Mouse (Mus musculus) forebrain, embryonic 10.5 days (tissue): ENCODE data around the gene Arsg. TPM values are rescaled to one million over a fixed set of nuclear protein-coding genes. Genes with fewer than 3 reads are reported as not detected.

Experiments used
- DNase-seq: peaks from one replicate; pipeline ENCODE4 v3.0.0-alpha.2; 2017; ENCODE audit warnings: low spot score; ENCODE audit errors: extremely low spot score
- H3K27ac ChIP-seq: fragments of 300-500 bp; sonication (generic); 2 replicates; pipeline ENCODE4 v1.5.1; 2016; ENCODE audit warnings: mild to moderate bottlenecking
- H3K27me3 ChIP-seq: fragments of 300-500 bp; sonication (generic); 2 replicates; pipeline ENCODE4 v1.6.1; 2016; ENCODE audit warnings: mild to moderate bottlenecking; ENCODE audit not compliant: poor library complexity, severe bottlenecking
- H3K36me3 ChIP-seq: fragments of 300-500 bp; sonication (generic); replicated peaks from 2 replicates; pipeline ENCODE4 v1.6.1; 2016; ENCODE audit warnings: mild to moderate bottlenecking, moderate library complexity
- H3K4me1 ChIP-seq: fragments of 300-500 bp; sonication (generic); 2 replicates; pipeline ENCODE4 v1.6.1; 2016
- H3K4me3 ChIP-seq: fragments of 300-500 bp; sonication (generic); 2 replicates; pipeline ENCODE4 v1.5.1; 2016; ENCODE audit warnings: mild to moderate bottlenecking, moderate library complexity
- H3K9me3 ChIP-seq: fragments of 300-500 bp; sonication (generic); 2 replicates; pipeline ENCODE4 v1.6.1; 2016; ENCODE audit warnings: mild to moderate bottlenecking, moderate library complexity
- WGBS: fragments of 180-500 bp; shearing (Covaris S2); methylation state at CpG from one replicate; pipeline ENCODE4 v1.1.7; 2016; 5-methylcytosine and 5-hydroxymethylcytosine counted together
- polyA plus RNA-seq: library from polyadenylated mRNA; unstranded; fragments of >200 nt; fragmentation: Nextera tagmentation; extraction: Ambion mirVana; gene quantifications from 2 replicates; pipeline ENCODE4 v1.2.1, GENCODE M21; 2016

Arsg gene
- polyA plus RNA-seq, 1 experiment from 2014 or later: 2.8 TPM

DNA sequence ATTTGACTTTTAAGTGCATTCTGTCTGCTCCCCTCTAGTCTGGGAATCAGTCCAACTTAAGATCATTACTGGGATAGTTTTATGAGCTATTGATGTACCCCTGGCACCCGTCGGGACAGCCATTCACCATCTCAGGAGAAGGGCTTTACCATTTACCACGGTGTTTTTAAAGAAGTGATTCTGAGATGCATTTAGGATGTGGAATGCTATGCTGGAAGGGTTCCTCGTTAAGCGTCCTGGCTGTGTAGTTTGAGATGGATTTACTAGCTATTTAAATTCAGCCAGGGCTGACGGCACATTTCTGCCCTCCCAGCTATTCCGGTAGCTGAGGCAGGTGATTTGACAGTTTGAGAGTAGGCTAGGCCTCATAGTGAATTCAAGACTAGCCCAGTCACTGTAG is 71.3 kb downstream of the Arsg start:
- WGBS: 70% methylated on average over 7 of the region's 7 CpGs

DNA sequence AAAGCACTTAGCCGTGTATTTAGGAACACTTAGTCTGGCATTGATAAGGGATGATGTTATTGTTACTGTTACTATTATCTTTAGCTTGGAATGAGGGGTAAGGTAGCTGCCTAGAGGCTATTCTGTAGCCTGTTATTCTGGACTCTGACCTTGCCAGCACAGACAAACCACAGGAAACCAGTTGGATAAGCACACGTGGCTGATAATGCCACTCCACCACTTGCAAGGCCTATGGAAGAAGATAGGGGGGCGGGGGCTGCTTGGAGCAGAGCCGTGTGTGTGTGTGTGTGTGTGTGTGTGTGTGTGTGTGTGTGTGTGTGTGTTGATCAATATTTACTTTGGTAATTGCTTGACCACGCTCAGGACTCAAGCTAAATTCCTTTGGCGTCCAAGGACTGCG is 72.1 kb downstream of the Arsg start:
- Histone ChIP-seq H3K4me1 (peaks cover 21% of the 10 kb centered on the region), H3K27ac (no peak overlapping the region), H3K36me3 (no peaks in the 10 kb centered on the region), H3K9me3 (no peaks in the 10 kb centered on the region), H3K4me3 (no peak overlapping the region), H3K27me3 (no peaks in the 10 kb centered on the region; the same call in 1 of the 2 replicates)
- WGBS: 73% methylated on average over 7 of the region's 7 CpGs
- no peak for DNase-seq

More for the DNA sequence above, 71.3 kb downstream of the Arsg start:
- H3K36me3 ChIP-seq: no peaks in the 10 kb centered on the region
- H3K27ac ChIP-seq: no peak overlapping the region
- H3K9me3 ChIP-seq: no peaks in the 10 kb centered on the region
- peaks cover 23% of the 10 kb centered on the region for H3K4me1 ChIP-seq
- H3K4me3 ChIP-seq: no peak overlapping the region
- DNase-seq: no peak
- H3K27me3 ChIP-seq: no peaks in the 10 kb centered on the region; the same call in 1 of the 2 replicates

DNA sequence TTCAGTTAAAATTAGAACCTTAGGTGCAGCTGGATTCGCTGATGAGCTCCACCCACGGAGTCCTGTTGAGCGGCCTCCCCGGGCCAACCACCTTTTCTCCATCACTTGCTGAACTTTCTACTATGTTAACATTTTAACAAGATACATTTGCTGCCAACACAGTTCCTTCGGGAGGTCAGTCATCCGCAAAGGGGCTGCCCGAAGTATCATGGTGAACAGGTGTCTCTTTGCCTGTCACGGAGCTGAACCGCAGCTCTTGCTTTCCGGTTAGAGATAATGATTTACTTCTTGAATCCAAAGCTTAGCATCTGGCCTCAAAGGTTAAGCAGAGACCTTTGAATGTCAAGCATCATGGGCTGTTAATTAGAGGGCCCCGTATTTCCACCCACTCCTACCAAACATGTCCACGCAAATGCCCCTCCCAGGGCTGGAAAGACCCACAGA is 72.5 kb downstream of the Arsg start:
- no peaks in the 10 kb centered on the region for H3K27me3 ChIP-seq
- no peak overlapping the region for H3K27ac ChIP-seq
- H3K4me1 ChIP-seq: peaks cover 21% of the 10 kb centered on the region
- no peaks in the 10 kb centered on the region for H3K9me3 ChIP-seq
- 79% methylated on average over 12 of the region's 12 CpGs for WGBS
- H3K36me3 ChIP-seq: no peaks in the 10 kb centered on the region
- H3K4me3 ChIP-seq: no peak overlapping the region
- DNase-seq: no peak

DNA sequence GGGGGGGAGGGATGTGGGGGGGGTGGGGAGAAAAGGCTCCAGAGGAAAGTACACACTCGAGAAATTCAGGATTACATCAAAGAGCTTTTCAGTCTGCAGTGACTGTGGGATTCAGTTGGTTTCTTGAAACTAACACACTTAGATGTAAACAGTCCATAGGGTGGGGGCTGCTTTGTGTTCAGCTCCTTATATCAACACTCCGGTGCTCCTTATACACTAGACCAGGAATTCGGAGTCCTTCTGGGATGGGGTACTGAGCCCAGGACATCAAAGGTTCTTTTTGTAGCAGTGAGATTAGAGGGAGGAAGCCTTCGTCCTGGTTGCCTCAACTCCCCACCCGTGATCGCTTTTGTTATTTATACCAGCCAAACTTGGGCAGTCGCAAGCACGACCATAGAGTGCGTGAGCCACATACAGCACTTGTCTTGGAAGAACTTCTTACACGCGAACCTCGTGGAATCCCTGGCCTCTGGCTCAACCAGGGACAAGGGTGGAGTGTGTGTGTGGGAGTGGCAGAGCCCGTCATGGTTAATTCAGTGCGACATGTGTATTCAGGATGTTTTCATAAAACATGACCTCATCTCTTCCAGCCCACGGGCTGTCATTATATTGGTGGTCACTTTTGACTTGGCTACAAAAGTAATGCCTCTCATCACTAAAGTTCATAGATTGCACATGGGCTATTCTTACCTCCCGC is 73.3 kb downstream of the Arsg start:
- H3K9me3 ChIP-seq: no peaks in the 10 kb centered on the region
- WGBS: 78% methylated on average over 16 of the region's 16 CpGs
- H3K27me3 ChIP-seq: no peaks in the 10 kb centered on the region
- peaks cover 21% of the 10 kb centered on the region for H3K4me1 ChIP-seq
- no peak overlapping the region for H3K4me3 ChIP-seq
- H3K27ac ChIP-seq: no peak overlapping the region
- no peaks in the 10 kb centered on the region for H3K36me3 ChIP-seq
- DNase-seq: no peak

DNA sequence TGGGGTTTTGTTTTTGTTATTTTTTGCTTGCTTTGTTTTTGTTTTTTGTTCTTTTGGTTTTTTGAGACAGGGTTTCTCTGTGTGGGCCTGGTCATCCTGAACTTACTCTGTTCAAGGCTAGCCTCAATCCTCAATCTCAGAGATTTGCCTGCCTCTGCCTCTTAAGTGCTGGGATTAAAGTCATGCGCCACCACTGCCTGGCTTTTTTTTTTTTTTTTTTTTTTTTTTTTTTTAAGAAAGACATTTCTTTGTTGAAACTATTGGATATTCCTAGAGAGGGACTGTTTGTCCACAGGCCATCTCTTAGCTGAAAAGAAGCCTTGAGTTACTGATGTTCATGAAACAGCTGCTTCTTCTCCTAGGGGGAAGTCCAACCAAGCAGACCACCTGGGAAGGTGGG is 74.5 kb downstream of the Arsg start:
- H3K4me3 ChIP-seq: no peak overlapping the region
- H3K27me3 ChIP-seq: no peaks in the 10 kb centered on the region
- no peaks in the 10 kb centered on the region for H3K36me3 ChIP-seq
- DNase-seq: no peak
- H3K27ac ChIP-seq: no peak overlapping the region
- WGBS: 93% methylated on average over 1 of the region's 1 CpGs
- H3K9me3 ChIP-seq: no peaks in the 10 kb centered on the region
- H3K4me1 ChIP-seq: peaks cover 21% of the 10 kb centered on the region

DNA sequence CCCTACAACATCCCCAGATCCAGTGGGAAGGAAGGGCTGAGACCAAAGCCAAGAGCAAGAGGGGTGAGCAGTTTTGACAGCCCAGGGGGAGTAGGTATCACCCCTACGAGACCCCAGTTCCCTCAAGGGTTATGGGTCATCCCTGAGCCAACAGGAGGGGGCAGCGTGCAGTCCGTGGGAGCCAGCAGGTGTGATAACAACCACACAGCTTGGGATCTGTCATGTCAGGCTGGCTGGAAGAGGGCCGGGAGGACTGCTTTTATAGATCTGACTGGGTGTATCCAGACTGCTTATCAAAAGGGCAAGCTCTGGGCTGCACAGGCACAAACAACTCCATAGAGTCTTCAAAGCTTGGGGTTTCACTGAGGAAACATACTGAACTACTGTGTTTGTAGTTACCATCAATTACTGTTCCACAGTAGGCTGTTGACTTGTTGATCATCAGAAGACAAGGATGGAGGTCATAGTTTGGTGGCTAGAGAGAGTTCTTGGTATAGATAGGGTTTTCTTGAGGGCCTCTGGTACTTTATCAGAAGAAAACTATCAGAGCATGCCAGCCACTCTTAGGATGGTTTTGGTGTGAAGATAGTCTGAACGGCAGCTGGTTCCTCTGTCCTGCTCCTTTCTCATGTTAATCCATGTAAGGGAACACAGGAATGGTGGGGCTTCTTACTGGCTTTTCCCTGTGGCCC is 76.6 kb downstream of the Arsg start:
- Histone ChIP-seq H3K4me3 (no peak overlapping the region), H3K9me3 (no peaks in the 10 kb centered on the region), H3K27me3 (no peaks in the 10 kb centered on the region), H3K36me3 (no peaks in the 10 kb centered on the region), H3K4me1 (peaks cover 16% of the 10 kb centered on the region), H3K27ac (0 out of 2 replicates have a peak overlapping the region, but pooled peaks have one; percentile 51)
- no peak for DNase-seq
- WGBS: 84% methylated on average over 5 of the region's 5 CpGs

DNA sequence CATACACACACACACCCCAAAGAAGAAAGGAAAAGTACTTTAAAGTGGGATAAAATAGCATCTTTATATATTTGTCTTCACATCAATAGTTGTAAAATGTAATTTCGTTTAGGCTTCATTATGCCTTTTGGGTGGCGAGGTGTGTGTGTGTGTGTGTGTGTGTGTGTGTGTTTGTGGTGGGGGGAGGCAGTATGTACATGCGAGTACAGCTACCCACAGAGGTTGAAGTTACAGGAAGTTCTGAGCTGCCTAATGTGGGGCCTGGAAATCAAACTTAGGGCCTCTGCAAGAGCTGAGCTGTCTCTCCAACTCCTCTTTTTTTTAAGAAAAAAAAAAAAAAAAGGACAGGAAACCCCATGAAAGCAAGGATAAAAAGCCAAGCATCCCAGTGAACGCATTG is 80.7 kb downstream of the Arsg start:
- Histone ChIP-seq H3K4me3 (no peak overlapping the region), H3K36me3 (no peaks in the 10 kb centered on the region), H3K27me3 (no peaks in the 10 kb centered on the region), H3K9me3 (no peaks in the 10 kb centered on the region), H3K4me1 (no peaks in the 10 kb centered on the region), H3K27ac (no peak overlapping the region)
- WGBS: 79% methylated on average over 4 of the region's 4 CpGs
- no peak for DNase-seq

DNA sequence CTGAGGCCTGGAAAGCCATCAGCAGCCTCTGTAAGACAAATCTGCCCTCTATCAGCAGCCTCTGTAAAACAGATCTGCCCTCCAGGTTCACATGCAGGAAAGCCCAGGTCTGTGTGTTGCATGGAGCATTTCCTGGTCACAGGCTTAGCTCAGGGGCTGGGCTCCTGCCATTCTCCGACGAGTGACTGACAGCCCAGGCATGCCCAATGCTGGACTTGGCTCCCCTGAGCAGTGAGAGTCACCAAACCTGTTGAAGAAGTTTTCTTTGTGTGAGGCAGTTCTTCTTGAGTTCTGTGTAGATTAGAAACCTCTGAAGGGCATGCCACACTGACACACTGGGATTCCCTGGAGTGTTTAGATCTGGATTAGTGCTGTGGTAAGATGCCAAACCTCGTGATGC is 81.3 kb downstream of the Arsg start:
- Histone ChIP-seq H3K27me3 (no peaks in the 10 kb centered on the region), H3K27ac (no peak overlapping the region), H3K9me3 (no peaks in the 10 kb centered on the region), H3K4me1 (no peaks in the 10 kb centered on the region), H3K36me3 (no peaks in the 10 kb centered on the region), H3K4me3 (no peak overlapping the region)
- WGBS: 68% methylated on average over 3 of the region's 3 CpGs
- DNase-seq: no peak

DNA sequence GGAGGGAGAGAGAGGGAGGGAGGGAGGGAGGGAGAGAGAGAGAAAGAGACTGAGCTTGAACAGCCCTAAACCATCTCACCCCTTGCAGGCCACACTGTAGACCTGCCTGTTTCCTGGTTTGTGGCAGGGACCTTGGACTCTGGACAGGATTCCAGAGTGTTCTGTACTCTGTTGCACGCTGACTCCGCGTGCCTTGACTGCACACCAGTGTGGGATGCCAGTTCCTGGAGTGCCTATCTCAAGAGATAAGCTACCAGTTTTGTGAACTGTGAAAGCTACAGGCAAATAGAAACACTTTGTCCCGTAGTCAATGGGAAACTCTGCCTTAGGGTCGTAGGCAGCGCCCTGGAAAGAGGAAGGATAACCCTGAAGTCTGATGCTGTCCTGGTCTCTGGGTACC is 83.0 kb downstream of the Arsg start:
- 0 out of 2 replicates have a peak, but pooled peaks cover 3% of the 10 kb centered on the region for H3K4me1 ChIP-seq
- H3K4me3 ChIP-seq: no peak overlapping the region
- no peaks in the 10 kb centered on the region for H3K9me3 ChIP-seq
- WGBS: 90% methylated on average over 6 of the region's 6 CpGs
- 0 out of 2 replicates have a peak overlapping the region, but pooled peaks have one; percentile 53 for H3K27ac ChIP-seq
- H3K27me3 ChIP-seq: no peaks in the 10 kb centered on the region
- H3K36me3 ChIP-seq: no peaks in the 10 kb centered on the region
- no peak for DNase-seq

DNA sequence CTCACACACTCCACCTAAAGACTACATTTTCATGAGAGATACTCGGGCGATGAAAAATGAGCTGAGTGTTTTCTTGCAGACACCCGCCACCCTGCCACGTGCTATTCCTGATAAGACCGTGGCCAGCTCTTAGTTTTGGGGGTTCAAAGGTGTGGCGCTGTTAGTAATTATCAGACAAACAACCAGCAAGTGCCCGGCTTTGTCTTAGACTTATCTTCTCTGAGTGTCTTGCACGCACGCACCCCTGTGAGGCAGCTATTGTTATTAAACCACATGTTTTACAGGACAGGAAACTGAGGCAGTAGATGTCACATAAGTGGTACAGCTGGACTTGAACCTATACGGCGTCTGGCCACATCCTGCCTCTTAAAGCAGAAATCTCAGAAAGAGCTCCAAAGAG is 84.2 kb downstream of the Arsg start:
- 86% methylated on average over 11 of the region's 11 CpGs for WGBS
- DNase-seq: no peak
- 0 out of 2 replicates have a peak, but pooled peaks cover 3% of the 10 kb centered on the region for H3K4me1 ChIP-seq

DNA sequence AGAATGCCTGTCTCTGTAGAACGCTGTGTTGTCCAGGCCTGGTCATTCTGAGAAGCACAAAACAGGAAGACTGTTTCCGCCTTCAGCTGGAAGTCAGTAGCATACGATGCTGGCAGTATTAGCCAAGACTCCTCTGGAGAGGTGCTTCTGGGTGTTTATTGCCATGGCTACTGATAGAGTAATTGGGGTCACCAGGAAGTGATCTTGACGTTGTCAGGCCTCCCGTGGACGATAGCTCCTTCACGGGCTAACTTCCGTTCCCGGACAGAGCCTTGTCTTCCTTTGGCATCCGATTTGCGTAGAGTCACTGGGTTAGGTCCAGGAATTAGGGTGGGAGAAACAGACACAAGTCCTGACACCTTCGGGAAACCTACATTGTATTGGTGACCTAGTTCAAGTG is 86.1 kb downstream of the Arsg start:
- no peak overlapping the region for H3K4me3 ChIP-seq
- 0 out of 2 replicates have a peak, but pooled peaks cover 3% of the 10 kb centered on the region for H3K4me1 ChIP-seq
- no peak overlapping the region for H3K27ac ChIP-seq
- no peaks in the 10 kb centered on the region for H3K27me3 ChIP-seq
- 94% methylated on average over 12 of the region's 12 CpGs for WGBS
- no peaks in the 10 kb centered on the region for H3K9me3 ChIP-seq
- no peak for DNase-seq
- no peaks in the 10 kb centered on the region for H3K36me3 ChIP-seq

More for the DNA sequence above, 84.2 kb downstream of the Arsg start:
- Histone ChIP-seq H3K36me3 (no peaks in the 10 kb centered on the region), H3K9me3 (no peaks in the 10 kb centered on the region), H3K27me3 (no peaks in the 10 kb centered on the region), H3K27ac (peak overlapping the region; percentile 58; the same call in 1 of the 2 replicates), H3K4me3 (no peak overlapping the region)

DNA sequence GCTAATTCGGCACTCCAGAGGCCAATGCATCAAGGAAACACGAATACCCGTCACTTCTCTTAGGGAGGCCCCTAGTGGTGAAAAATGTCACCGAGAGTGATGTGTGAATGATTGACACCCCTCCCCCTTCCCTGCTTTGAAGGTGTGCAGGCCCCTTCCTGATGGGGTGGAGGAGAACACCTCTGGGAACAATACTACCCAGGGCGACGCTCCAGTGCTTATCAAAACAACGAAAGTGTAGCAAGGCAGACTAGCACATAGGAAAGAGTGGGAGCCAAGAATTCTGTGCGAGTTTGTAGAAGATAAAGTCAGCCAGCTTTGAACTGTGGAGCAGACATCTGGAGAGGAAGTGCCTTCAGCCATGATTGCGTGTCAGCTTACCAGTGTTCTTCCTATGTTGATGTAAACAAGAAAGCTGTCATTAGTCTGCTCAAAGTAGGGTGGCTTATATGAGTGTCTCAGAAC is 87.7 kb downstream of the Arsg start:
- Histone ChIP-seq H3K27ac (no peak overlapping the region), H3K27me3 (no peaks in the 10 kb centered on the region), H3K4me3 (no peak overlapping the region), H3K4me1 (0 out of 2 replicates have a peak, but pooled peaks cover 3% of the 10 kb centered on the region), H3K9me3 (no peaks in the 10 kb centered on the region), H3K36me3 (no peaks in the 10 kb centered on the region)
- WGBS: 36% methylated on average over 9 of the region's 9 CpGs
- DNase-seq: no peak

DNA sequence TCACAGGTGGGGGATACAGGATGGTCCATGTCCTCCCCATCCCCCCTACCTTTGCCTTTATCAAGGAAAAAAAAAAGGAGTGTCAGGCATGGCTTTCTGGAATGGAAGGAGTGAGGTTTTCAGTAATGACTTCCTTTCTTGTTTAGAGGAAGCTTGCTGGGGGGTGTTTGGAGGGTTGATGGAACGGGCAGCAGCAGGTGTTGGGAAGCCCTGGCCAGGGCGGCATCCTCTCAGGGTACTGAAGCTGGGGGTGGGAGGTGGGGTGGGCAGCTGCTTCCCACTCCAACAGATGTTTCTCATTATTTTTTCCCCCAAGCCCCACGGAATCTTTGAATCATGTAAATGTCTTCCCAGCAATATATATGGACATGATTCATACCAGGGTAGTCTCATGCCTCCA is 88.3 kb downstream of the Arsg start:
- Histone ChIP-seq H3K4me1 (0 out of 2 replicates have a peak, but pooled peaks cover 3% of the 10 kb centered on the region), H3K4me3 (no peak overlapping the region), H3K9me3 (no peaks in the 10 kb centered on the region), H3K27me3 (no peaks in the 10 kb centered on the region), H3K27ac (no peak overlapping the region), H3K36me3 (no peaks in the 10 kb centered on the region)
- DNase-seq: no peak
- 82% methylated on average over 3 of the region's 3 CpGs for WGBS
